Mouse (Mus musculus): ENCODE measurements around the gene Krtap7-1. TPM values are rescaled to one million over a fixed set of nuclear protein-coding genes. Genes with fewer than 3 reads are reported as not detected.

The Krtap7-1 gene
- total RNA-seq (2021): not detected
- long read RNA-seq, experiment 1: 0 reads
- long read RNA-seq, experiment 2: 0 reads

DNA sequence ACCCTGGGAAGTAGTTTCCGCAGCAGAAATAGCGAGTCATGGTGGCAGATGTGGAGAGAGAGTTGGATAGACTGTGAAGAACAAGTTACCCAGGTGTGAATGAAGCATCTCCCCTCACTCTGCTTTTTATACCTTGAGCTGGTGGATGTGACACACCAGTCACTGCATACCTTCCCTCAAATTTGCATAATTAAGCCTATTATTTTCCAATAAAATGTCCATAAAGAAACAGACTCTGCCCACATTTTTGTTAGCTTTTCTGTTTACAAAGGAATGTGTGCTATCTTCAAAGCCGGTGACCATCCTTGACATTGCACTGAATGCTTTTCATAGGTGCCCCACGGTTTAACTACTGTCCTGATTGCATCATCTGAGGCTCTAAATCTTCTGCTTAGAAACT, at the start of gene Krtap7-1:
Gene Krtap7-1 (minus strand): TSS at position 101 of the 400 bp plus-strand sequence.
- no peak for DNase-seq (ENCODE audit: low spot score in 2 of 2)
- intact Hi-C loops (cut with DNase I): no loop called here

DNA sequence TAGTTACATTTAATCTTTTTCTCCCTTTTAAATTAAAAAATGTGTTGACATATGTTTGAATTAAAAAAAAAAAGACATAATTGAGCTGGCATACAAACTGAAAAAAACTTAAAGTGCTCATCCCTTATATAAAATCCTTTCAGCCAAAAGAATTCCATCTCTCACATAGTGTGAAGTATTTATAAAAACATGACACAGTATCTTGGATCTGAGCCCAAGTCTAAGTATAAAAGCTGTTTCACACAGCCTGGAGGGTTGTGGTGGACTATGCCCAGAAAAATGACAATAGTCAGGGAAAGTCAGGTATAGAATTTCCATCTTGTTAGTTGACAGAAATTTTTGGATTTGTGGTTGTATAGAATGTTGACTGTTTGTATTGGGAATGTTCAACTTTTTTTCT, 42.2 kb upstream of the Krtap7-1 start:
- intact Hi-C loops (cut with DNase I): no loop called here
- DNase-seq (ENCODE audit: low spot score in 2 of 2): peak in 1 of 2 experiments; percentile 58

DNA sequence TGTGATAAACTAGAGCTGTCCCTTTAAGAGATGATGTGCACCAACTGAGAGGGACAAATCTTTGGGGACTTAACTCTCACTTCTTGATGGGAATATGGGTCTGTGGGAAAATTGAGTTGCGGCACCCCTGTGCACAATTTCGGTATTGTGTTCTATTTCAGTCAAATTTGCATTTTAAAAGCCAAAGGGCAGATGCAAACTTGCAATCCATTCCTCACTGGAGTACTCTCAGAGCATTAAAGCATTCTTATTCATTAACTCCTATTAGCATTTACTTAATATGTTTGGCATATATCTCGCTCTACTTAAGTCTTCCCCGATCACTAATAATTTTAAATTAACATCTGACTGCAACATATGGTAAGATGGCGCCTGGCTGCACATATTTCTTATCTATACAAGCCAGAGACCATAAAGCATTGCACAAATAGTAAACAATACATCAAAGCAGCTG, 29.9 kb upstream of the Krtap7-1 start:
- DNase-seq (ENCODE audit: low spot score in 2 of 2): no peak
- intact Hi-C loops (cut with DNase I): no loop called here

DNA sequence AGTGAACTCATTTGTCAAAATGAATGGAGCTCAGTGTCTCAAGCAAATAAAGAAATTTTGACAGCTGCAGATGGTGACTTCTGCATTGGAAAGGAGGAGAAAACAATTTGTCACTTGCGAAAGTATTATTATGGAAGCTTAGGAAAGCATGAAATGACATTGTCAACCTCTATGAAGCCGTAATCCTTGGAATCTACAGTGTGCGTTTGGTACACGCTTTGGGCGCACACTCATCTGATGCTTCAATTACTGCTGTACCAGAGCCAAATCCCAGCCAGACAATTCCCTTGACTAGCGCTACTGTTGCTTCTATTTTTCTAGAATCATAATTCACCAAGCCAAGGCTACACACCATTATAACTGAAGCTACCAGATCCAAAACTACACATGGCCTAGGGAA, 29.2 kb upstream of the Krtap7-1 start:
- intact Hi-C loops (cut with DNase I): no loop called here
- no peak for DNase-seq (ENCODE audit: low spot score in 2 of 2)

DNA sequence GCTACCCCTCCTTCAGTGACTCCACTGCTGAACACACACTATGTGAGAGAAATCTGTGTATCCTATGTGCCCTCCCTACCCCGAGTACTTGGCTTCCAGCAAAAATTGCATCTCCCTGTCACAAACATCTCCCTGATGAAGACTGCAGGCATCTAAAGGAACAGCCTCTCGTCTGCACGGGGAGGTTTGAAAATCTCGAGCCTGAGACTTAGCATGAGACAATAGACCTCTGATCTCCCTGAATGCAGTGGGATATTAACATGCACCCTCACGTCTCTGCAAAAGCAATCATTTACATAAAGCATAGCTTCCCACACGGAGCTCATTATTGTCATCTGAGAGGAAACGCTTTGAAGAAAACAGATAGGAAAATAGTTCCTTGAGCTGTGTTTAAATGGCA, 22.4 kb upstream of the Krtap7-1 start:
- DNase-seq (ENCODE audit: low spot score in 2 of 2): peak in 1 of 2 experiments; percentile 20
- intact Hi-C loops (cut with DNase I): loop anchor here (5.0 kb wide), 1 partner anchor 237 kb away; no protein-coding TSS in a partner anchor

DNA sequence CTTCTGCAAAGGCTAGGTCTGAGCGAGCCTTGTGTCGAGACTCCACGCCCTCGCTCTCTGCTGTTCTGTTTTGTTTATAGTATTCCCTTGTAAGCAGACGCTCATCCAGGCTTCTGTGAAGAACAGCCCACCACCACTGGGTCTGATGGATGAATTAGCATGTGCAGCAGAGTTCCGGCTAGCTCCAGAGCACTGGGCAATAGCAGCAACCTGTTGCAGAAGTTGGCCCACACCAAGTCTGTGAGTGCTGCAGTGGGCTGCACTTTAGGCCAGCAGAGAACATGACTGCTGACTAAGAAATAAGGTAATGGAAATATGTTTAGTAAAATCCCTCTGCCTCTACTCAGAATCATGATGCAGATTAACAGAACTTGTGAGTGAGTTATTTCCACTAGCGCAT, 21.7 kb upstream of the Krtap7-1 start:
- intact Hi-C loops (cut with DNase I): loop anchor here (5.0 kb wide), 1 partner anchor 237 kb away; no protein-coding TSS in a partner anchor
- DNase-seq (ENCODE audit: low spot score in 2 of 2): no peak

DNA sequence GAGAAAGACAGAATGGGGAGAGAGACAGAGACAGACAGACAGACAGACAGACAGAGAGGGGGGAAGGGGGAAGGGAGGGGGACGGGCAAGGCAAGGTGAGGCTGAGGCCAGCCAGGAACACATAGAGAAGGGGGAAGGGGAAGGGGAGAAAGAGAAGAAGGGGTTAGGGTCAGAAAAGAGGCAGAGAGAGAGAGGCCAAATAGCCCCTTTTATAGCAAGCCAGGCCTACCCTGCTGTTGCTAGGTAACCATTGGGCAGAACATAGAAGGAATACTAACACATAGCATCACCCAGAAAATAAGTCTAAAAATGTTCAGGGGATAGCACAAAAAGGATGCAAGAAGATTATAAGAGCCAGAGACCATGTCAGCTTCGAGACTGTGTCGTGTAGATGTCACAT, 20.3 kb upstream of the Krtap7-1 start:
- peak in 1 of 2 experiments; percentile 20 for DNase-seq (ENCODE audit: low spot score in 2 of 2)
- intact Hi-C loops (cut with DNase I): no loop called here

DNA sequence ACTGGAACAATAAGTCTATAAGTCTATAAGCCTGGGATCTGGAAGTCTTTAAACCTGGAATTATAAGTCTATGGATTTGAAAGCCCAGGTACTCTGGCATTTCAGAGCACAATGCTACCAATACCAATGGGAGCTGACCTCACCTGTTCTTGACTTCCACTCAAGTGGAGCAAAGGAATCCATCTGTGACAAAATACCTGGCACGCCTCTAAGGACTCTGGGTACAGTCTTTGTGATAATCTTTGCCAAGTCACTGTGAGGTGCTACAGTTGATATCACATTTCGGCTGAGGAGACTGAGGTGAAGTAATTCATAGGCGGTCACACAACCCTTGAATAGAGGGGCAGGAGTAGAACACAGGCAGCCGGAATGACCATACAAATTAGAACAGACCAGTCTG, 12.9 kb upstream of the Krtap7-1 start:
- intact Hi-C loops (cut with DNase I): no loop called here
- DNase-seq (ENCODE audit: low spot score in 2 of 2): no peak

DNA sequence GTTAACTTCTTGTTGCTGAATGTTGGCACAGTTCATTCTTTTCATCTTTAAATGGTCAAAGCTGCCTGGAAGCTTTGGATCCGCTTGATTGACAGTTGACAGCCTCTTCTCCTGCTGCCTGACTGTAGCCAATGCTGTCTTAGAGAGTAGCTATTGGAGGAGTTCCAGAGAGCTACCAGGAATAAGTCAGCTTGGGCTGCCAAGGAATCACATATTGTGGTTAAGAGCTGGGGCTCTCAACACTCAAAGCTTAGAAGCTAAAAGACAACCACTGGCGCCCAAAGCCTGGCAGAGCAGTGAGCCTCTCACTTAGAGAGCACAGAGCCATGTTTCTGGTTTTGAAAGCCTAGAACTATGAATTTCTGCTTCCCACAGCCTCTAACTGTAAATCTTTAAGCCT, 12.4 kb upstream of the Krtap7-1 start:
- intact Hi-C loops (cut with DNase I): no loop called here
- DNase-seq (ENCODE audit: low spot score in 2 of 2): peak in 1 of 2 experiments; percentile 30

DNA sequence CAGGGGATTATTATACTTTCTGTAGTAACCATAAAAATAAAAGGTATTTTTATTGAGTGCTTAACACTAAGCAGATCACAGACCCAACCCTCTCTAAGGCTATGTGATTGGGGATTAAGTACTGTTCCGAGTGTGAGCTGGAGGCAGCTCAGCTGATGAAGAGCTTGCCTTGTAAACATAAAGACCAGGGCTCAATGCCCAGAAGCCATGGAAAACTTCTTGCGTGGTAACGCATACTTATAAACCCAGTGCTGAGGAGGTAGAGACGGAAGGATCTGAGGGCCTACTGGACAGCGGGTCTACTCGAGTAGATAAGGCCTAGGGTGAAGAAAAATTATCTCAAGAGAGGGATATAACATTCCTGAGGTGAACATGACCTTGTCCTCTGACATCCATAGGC, 12.0 kb upstream of the Krtap7-1 start:
- DNase-seq (ENCODE audit: low spot score in 2 of 2): no peak
- intact Hi-C loops (cut with DNase I): no loop called here

DNA sequence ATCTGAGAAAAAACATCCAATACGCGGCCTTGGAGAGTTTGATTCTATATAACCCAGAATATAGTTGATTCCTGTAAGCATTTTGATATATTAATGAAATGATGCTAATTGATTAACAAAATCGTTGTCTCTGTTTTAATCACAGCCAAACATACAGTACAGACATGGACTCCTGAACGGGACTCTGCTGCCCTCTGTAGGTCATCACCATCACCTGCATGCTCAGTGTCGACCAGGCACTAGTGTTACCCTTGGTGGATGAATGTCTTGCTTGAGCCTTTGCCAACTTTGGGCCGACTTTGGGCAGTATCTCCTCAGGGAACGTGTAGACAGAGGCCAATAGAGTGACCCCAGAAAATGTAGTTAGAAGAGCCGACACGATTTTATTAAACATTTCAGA, 9.5 kb upstream of the Krtap7-1 start:
- intact Hi-C loops (cut with DNase I): no loop called here
- peak in 1 of 2 experiments; percentile 52 for DNase-seq (ENCODE audit: low spot score in 2 of 2)

DNA sequence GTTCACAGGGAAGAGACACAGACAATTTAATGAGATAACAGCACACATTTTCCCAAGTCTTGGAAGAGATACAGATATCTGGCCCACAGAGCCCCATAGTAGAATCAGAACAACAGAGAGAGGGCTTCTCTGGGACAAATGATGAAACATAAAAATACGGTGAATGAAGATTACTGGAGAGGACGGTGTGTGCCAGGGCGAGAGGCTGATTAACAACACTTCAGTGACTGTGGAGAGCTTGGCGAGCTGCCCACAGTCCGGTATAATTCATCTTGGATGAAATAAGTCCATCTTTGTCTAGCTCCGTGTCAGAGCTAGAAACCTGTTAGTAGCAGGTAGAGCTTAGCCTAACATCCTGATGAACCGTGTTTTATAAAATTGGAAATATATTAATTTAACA, 5.3 kb upstream of the Krtap7-1 start:
- DNase-seq (ENCODE audit: low spot score in 2 of 2): no peak
- intact Hi-C loops (cut with DNase I): no loop called here

DNA sequence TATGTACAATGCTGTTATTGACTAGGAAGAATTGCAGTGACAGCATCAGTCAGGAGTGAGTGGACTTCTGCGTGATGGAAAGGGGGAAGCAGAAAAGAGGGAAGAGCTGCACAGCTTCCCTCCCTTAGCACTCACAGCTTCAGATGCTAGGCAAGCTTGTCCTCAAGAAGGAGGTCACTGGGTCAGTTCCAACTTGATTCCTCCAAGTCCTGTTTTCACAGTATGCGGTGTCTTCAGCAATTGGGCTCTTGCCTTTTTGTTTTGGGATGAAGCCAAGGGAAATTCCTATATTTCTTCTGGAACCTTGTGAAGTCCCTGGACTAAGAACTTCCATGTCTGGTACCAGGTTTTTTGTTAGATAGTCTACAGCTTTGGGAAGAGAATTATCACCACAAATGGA, 4.6 kb downstream of the Krtap7-1 start:
- no peak for DNase-seq (ENCODE audit: low spot score in 2 of 2)
- intact Hi-C loops (cut with DNase I): no loop called here

DNA sequence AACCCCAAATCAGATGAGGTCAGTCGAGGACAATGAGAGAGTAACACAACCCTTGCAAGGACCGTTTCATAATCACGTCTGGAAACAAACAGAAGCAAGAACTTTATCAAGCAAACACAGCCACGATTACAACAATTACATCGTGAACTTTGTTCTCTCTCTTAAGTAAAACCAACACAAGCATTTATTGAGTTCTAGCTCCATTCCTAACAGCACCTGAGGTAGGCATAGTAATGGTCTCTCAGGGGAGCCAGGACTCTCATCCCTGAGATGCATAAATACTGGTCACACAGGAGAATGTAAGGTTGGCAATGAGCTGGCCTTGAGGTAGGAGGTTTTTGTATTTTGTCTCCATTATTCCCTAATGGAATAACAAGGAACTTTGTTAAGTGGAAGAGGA, 6.3 kb downstream of the Krtap7-1 start:
- DNase-seq (ENCODE audit: low spot score in 2 of 2): no peak
- intact Hi-C loops (cut with DNase I): no loop called here

DNA sequence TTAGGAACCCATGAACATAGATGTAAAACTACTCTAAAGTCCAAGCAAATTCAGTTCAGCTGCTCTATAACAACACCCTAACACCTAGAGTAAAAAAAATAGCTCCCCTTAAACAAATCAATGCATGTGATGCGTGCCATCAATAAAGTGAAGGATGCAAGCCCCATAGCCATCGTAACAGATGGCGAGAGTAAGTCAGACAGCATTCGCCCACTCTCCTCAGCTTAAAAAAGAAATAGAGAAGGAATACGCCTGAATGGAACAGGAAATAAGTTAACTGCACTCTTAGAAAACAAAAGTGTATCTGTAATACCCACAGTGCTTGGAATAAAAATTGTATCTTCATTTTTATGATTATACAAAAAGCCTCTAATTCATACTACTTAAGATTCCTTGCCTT, 11.1 kb downstream of the Krtap7-1 start:
- DNase-seq (ENCODE audit: low spot score in 2 of 2): peak in 1 of 2 experiments; percentile 13
- intact Hi-C loops (cut with DNase I): no loop called here

DNA sequence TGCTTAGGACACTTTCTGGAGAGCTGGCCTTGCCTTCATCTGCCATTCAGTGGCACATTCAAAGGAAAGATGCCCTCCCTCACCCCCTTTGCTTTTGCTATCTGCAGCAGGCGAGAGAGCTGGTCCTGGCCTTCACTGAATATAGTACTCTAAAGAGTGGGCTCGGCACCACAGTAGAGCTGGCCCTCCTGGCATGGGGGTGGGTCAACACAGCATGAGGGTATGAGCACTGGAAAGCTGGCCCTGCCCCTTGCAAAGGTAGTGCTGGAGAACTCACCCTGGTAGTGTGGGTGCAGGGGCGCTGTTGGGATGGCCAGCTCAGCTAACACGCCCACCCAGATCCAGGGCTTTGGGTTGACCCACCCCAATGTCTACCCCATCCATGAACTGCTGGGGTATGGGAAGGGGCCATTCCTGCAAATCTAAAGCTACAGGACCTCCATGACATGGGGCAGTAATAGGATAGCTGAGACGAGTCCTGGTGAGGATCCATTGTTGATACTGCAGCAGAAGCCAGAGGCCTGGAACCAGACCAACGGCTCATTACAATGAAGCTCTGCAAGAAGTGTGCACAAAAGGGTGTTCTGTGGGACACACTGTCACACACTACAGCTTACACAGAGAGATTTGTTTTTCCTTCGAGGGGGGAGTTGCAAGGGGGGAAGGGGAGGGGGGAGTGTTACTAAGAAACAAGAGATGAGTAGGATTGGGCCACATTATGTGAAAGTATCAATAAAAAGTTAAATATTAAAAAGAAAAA, 12.5 kb downstream of the Krtap7-1 start:
- intact Hi-C loops (cut with DNase I): no loop called here
- DNase-seq (ENCODE audit: low spot score in 2 of 2): no peak

DNA sequence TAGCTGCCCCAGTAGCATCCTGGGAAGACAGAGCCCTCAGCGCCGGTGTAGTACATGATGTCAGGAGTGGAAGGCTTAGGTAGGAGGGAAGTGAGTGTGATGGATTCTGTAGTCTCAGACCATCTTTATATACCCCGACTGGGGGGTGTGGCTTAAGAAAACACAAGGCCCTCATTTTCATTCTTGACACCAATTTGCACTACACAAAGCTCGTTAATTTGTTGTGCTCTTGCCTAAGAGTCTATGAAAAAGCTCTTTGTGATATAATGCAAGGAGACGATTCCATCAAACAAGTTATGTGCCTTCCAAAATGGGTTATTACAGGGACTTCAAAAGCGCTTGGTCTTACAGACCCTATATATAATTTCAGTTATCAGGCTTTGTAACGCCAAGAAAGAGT, 20.3 kb downstream of the Krtap7-1 start, which contains the start of gene Krtap8-1:
Gene Krtap8-1 (minus strand): TSS at position 101 of the 400 bp plus-strand sequence.
- intact Hi-C loops (cut with DNase I): no loop called here
- DNase-seq (ENCODE audit: low spot score in 2 of 2): no peak

DNA sequence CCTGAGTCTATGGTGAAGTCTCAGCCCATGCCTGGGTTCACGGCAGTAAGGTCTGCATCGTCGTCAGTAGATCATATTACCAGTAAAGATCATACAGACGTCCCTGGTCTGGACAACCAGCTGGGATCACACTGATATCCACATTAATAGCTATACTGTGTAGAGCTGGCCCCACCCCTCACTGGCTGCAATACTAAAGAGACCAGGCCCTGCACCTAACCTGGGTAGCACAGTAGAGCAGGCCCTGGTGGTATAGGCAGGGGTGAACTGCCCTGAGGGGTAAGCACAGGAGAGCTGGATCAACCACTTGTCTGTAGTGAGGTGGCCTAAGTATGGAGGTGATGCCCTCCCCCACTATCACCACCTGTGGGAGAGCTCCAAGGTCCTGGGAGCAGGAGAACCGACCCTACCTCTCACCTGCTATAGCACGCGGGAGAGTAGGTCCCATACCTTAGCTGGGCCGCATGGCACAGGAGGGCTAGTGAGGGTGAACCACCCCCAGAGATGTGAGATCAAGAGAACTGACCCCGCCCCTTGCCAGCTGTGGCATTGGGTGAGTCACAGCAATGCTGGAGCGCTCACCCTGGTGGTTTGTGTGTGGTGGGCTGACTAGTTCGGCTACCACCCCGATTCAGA, 30.3 kb downstream of the Krtap7-1 start:
- intact Hi-C loops (cut with DNase I): no loop called here
- no peak for DNase-seq (ENCODE audit: low spot score in 2 of 2)

DNA sequence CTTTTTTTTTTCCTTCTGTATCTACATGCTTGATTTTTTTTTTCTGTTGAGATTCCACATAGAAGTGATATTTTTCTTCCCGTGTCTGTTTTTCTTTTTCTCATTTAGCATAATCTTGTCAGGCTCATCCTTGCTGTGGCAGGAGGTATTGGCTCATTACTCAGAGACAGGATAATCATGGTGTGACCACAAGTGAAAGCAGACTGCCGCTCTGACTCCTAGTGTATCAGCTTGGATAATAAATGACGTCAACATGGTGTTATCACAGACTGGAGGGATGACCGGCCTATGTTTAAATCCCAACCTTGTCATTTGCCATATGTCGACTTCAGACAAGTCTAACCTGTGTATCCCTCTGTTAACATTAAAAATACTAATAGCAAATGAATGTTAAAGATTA, 46.9 kb downstream of the Krtap7-1 start:
- intact Hi-C loops (cut with DNase I): no loop called here
- DNase-seq (ENCODE audit: low spot score in 2 of 2): no peak

All from left cerebral cortex, postnatal 14 days (tissue).